Mouse (Mus musculus): ENCODE data around the gene Slc5a8.

DNA sequence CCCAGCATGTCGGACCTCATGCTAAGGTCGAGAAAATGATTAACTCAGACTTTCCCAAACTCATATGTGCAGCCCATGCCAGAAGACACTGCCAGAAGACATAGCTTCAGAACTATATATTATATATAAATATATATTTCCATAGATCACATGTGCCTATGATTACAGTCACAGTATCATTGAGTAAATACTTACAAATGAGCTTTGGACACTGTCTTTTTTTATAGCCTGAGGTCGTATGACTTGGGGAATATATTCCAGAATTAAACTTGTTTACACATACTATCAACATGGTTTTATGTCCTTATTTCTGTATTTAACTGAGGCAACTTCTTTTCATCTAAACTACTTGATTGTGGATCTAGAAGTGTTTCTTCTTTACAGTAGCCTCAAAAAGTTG is 24.9 kb upstream of the Slc5a8 start:
- TF ChIP-seq POLR2A (IDR thresholded peaks at IDR 0.05; ENCODE audit: control insufficient read depth, low read depth, low read length), result no peak
- no peak for TF ChIP-seq CTCF (IDR thresholded peaks at IDR 0.05; ENCODE audit: control insufficient read depth, insufficient read depth, insufficient replicate concordance, low read depth, low read length)

Data from testis, adult 2 months (tissue).